Mouse (Mus musculus) adrenal gland, postnatal 25 days (tissue): ENCODE results near the gene Amy2a3. TPM values are rescaled to one million over a fixed set of nuclear protein-coding genes. Genes with fewer than 3 reads are reported as not detected.
"Not testable (repeated sequence)": the region's sequence is repeated elsewhere in the genome, so short reads cannot be mapped to it uniquely, and the experiment has no call there.

ENCODE experiments used
- DNase-seq: peaks from one replicate; pipeline ENCODE4 v3.0.0; 2021; ENCODE audit warnings: mixed read lengths
- long read RNA-seq: library from polyadenylated mRNA; stranded (forward); transcript quantifications from one replicate; pipeline ENCODE4 v2.0.0, GENCODE M21; 2021
- total RNA-seq: library from RNA; stranded (reverse); gene quantifications from 2 replicates; pipeline ENCODE4 v1.2.3, GENCODE M21; 2021

The Amy2a3 gene
- total RNA-seq, result not detected in 2 replicates
- long read RNA-seq, result 0 reads

GRCm38 (mm10) chr3:113323952-113324351, at the start of gene Amy2a3:
Gene Amy2a3 (minus strand): TSS chr3:113324052.
- not testable (repeated sequence) for DNase-seq

DNA sequence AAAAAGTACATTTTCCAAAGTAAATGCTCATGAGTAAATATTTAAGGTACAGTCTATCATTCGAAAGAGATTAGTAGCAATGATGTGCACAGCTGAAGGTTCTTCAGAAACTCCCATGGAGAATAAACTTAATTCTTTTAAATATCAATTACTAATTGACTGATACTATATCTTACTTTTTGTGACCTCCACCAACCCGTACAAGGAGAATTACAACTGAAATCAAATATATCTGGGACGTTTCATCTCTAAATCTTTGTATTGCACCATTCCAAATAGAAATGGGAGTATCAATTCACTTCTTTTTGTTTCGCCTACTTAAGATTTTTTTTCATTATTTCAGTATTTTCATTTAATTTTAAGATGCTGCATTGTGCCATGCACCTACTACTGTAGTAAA, 32.7 kb upstream of the Amy2a3 start, which contains the start of gene Amy2a2:
Gene Amy2a2 (minus strand): TSS at position 101 of the 400 bp plus-strand sequence.
- not testable (repeated sequence) for DNase-seq

DNA sequence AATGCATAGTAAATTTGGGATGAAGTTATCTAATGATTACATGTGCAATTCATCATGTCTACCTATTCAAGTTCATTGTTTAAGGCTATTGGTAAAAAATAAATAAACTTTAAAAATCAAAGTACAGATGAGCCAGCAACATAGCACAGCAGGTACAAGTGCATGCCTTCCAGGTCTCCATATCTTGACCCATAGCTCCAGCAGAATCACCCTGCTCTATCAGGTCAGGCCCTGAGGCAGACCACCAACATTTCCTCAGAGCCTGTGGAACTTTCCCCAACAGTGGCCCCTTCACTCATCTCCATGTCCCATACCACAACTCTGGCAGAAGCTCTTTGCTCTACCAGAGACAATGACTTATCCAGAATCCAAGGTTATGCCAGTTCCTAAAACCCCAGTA, 21.6 kb upstream of the Amy2a3 start:
- not testable (repeated sequence) for DNase-seq

- not testable (repeated sequence) for DNase-seq
Observed at GRCm38 (mm10) chr3:113312937-113313336, 10.9 kb downstream of the Amy2a3 start.

- DNase-seq, result not testable (repeated sequence)
Observed at GRCm38 (mm10) chr3:113291349-113291748, 32.5 kb downstream of the Amy2a3 start, which contains the start of gene Amy2a4. Gene Amy2a4 (minus strand): TSS chr3:113291449.

DNA sequence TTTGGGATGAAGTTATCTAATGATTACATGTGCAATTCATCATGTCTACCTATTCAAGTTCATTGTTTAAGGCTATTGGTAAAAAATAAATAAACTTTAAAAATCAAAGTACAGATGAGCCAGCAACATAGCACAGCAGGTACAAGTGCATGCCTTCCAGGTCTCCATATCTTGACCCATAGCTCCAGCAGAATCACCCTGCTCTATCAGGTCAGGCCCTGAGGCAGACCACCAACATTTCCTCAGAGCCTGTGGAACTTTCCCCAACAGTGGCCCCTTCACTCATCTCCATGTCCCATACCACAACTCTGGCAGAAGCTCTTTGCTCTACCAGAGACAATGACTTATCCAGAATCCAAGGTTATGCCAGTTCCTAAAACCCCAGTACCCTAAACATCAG, 43.6 kb downstream of the Amy2a3 start:
- DNase-seq, result not testable (repeated sequence)

DNA sequence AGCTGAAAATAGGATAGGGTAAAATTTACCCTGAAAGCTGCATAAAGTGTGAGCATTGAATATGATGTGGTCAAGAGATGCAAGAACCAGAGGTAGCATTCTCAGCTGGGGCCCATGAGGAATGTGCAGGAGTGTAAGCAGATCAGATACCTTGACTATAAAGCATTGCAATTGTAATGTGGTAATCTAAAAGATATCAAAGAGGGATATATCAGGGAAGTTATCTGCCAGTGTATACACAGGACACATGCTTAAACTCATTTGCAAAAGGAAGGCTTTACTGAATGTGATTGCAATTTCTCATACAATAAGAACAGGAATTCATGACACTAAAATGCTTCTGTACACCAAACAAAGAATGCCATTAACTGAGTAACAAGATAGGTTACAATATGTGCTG, 44.3 kb downstream of the Amy2a3 start:
- not testable (repeated sequence) for DNase-seq

Other genes with a start within 250 kb of the Amy2a3 start
- 0.33 and 0.36 TPM in 2 replicates for gene Amy2a5, start 65.2 kb downstream of the Amy2a3 start, total RNA-seq
- gene Amy2a4, start 32.6 kb downstream of the Amy2a3 start, total RNA-seq, result not detected in 2 replicates
- gene Amy2a2, start 32.6 kb upstream of the Amy2a3 start, total RNA-seq, result not detected in 2 replicates
- gene Amy2a1, start 208.4 kb upstream of the Amy2a3 start, total RNA-seq, result not detected in 2 replicates